Mouse (Mus musculus) megakaryocyte progenitor cell, adult 5-6 weeks (primary cell): ENCODE data around the gene Snx9. TPM values are rescaled to one million over a fixed set of nuclear protein-coding genes. Genes with fewer than 3 reads are reported as not detected.
A peak's percentile ranks its signal among the peaks of the same experiment; 100 is the strongest.

Experiments
- ATAC-seq: replicated peaks from 2 replicates; pipeline ENCODE4 v1.8.0; 2016; ENCODE audit warnings: mild to moderate bottlenecking, moderate TSS enrichment, inconsistent platforms; ENCODE audit not compliant: poor library complexity
- total RNA-seq, 2 experiments: library from RNA; stranded (forward) in 1 of 2; stranded (reverse) in 1 of 2; fragments of 157-497, 149-512 nt in 1 of 2; fragments of 200-1000 nt in 1 of 2; gene quantifications; 2 replicates each; pipeline versions ENCODE4 v1.2.3 to v1.2.4; 2015 to 2017

Snx9 gene
- total RNA-seq (2015) (50.4 and 52.7 TPM in 2 replicates), total RNA-seq (2017) (31.3 and 35.4 TPM in 2 replicates)

GRCm38 (mm10) chr17:5841128-5841942 is at the start of gene Snx9:
Gene Snx9, plus strand, starts transcription at chr17:5841329.
- ATAC-seq: peak; percentile 68

GRCm38 (mm10) chr17:5792164-5792791 is 48.9 kb upstream of the Snx9 start:
- no peak for ATAC-seq

GRCm38 (mm10) chr17:5793593-5793992 is 47.5 kb upstream of the Snx9 start:
- ATAC-seq: no peak

- 0 out of 2 replicates have a peak, but pooled peaks have one; percentile 13 for ATAC-seq
Measured at GRCm38 (mm10) chr17:5794276-5794675, 46.9 kb upstream of the Snx9 start.

GRCm38 (mm10) chr17:5795369-5795768 is 45.8 kb upstream of the Snx9 start:
- no peak for ATAC-seq

- ATAC-seq: peak; percentile 80
Measured at GRCm38 (mm10) chr17:5795878-5796277, 45.3 kb upstream of the Snx9 start.

GRCm38 (mm10) chr17:5797124-5797760 is 43.9 kb upstream of the Snx9 start:
- no peak for ATAC-seq

GRCm38 (mm10) chr17:5798221-5798801 is 42.8 kb upstream of the Snx9 start:
- ATAC-seq: peak; percentile 69

- no peak for ATAC-seq
Measured at GRCm38 (mm10) chr17:5798900-5799299, 42.2 kb upstream of the Snx9 start.

GRCm38 (mm10) chr17:5799396-5800021 is 41.6 kb upstream of the Snx9 start:
- no peak for ATAC-seq

- ATAC-seq: no peak
Measured at GRCm38 (mm10) chr17:5800254-5800653, 40.9 kb upstream of the Snx9 start.

- ATAC-seq: no peak
Measured at GRCm38 (mm10) chr17:5800824-5801560, 40.1 kb upstream of the Snx9 start.

- peak; percentile 17 for ATAC-seq
Measured at GRCm38 (mm10) chr17:5801761-5802655, 39.1 kb upstream of the Snx9 start.

GRCm38 (mm10) chr17:5802656-5802955 is 38.5 kb upstream of the Snx9 start:
- no peak for ATAC-seq

- ATAC-seq: no peak
Measured at GRCm38 (mm10) chr17:5803229-5804012, 37.7 kb upstream of the Snx9 start.

GRCm38 (mm10) chr17:5804370-5805150 is 36.6 kb upstream of the Snx9 start:
- ATAC-seq: peak; percentile 48

- no peak for ATAC-seq
Measured at GRCm38 (mm10) chr17:5805151-5805834, 35.8 kb upstream of the Snx9 start.
